Mouse (Mus musculus): ENCODE data around the gene 2810004N23Rik. TPM values are rescaled to one million over a fixed set of nuclear protein-coding genes. Genes with fewer than 3 reads are reported as not detected.

2810004N23Rik gene
- polyA plus RNA-seq, 1 experiment: 15.7 TPM

DNA sequence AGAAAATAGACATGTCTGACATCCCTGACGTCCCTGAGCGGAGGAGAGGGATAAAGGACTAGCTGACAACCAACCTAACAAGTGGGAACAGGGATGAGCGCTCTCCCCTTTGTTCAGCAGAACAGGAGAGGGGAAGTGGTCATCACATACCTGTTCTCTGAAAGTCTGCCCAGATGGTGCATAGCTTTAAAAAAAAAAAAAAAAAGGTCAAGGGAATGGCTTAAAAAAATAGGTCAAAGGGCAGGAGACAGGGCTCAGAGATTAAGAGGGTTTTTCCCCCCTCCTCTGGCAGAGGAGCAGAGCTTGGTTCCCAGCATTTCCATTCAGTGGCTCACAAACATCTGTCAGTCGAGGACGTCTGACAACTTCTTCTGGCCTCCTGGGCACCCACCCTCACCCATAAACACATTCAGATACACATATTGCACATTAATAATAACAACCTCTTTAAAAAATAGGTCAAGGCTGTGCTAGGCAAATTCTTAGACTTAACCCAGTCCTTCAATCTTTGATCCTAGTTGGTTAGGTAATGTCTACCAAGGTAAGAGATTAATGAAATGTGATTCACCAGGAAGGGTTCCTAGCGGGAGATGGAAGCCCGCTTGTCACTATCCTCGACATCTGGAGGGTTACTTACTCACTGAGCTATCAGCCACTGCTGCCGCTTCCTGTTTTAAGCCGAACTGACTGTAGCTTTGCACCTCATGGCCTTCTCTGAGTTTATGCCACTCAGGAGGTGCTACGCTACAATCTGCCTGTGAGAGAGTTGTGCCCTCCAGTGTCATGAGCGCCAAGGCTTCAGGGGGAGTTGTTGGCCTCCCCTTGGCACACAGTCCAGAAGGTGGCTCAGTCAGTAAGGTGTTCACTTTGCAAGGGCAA, 58.9 kb downstream of the 2810004N23Rik start:
- Histone ChIP-seq H3K27ac (ENCODE audit: insufficient read depth, low read length) (no peak overlapping the region), H3K4me1 (ENCODE audit: control insufficient read depth, insufficient read depth, low read length) (no peaks in the 10 kb centered on the region), H3K27me3 (ENCODE audit: control insufficient read depth, insufficient read depth, low read length) (no peaks in the 10 kb centered on the region), H3K4me3 (replicated peaks; ENCODE audit: insufficient read depth, low read depth, low read length) (no peak overlapping the region)
- DNase-seq: no peak
- TF ChIP-seq POLR2A (IDR thresholded peaks at IDR 0.05; ENCODE audit: borderline replicate concordance, insufficient read depth, low read length): no peak
- no peak for TF ChIP-seq CTCF (IDR thresholded peaks at IDR 0.05; ENCODE audit: borderline replicate concordance, insufficient read depth, low read depth, low read length)
- WGBS: 68% methylated on average over 12 of the region's 12 CpGs

DNA sequence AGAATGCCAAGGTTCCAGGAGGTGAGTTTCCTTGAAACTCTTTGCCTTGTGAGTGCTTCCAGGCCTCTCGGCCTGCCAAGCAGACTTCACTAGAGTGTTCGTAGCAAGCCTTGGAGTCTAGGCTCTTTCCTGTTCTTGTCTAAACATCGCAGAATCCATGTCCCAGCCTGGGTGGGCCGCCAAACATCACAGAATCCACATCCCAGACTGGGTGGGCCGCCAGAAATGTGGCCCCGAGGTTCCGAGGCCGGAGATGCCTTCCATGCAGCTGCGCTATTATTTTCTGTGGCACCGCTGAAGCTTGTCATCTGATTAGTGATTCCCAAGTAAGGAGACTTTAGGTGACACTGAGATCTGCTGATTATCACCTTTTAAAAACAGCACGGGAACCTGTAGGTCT, 62.4 kb downstream of the 2810004N23Rik start:
- H3K4me3 ChIP-seq (replicated peaks; ENCODE audit: insufficient read depth, low read depth, low read length): no peak overlapping the region
- H3K27me3 ChIP-seq (ENCODE audit: control insufficient read depth, insufficient read depth, low read length): no peaks in the 10 kb centered on the region
- peaks cover 3% of the 10 kb centered on the region; the same call in 1 of the 2 replicates for H3K4me1 ChIP-seq (ENCODE audit: control insufficient read depth, insufficient read depth, low read length)
- no peak for DNase-seq
- WGBS: 61% methylated on average over 11 of the region's 11 CpGs
- H3K27ac ChIP-seq (ENCODE audit: insufficient read depth, low read length): no peak overlapping the region
- TF ChIP-seq POLR2A (IDR thresholded peaks at IDR 0.05; ENCODE audit: borderline replicate concordance, insufficient read depth, low read length) (no peak), CTCF (IDR thresholded peaks at IDR 0.05; ENCODE audit: borderline replicate concordance, insufficient read depth, low read depth, low read length) (no peak)

DNA sequence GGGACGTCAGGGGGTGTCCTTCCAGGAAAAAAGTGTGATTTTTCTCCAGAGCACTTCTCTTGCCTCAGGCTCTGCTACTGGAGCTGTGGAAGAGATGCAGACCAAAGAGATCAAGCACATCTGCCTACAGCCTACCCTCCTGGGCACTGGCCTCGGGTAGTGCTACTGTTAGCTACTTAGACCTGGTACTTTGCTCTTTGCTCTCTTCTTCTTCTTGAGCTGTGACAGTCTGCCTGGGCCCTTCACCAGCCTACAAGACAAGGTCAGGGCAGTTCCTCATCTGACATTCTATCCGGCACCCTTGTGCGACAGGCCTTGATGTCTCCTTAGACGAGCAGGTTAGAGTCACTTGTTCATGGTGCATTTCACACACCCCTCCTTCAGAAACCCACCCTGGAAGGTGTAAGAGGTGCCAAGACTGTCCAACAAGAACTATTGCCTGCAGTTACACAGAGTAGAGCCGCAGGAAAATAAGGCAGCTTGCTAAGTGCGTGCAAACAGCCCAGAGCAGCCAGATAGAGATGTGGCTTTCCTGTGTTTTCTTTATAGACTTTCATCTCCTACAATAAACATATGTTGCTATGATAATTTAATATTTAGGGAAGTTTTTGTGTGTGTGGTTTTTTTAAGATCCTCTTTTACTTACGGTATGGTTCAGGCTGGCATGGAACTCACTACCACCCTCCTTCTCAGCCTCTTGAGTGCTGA, 67.0 kb downstream of the 2810004N23Rik start:
- Histone ChIP-seq H3K27ac (ENCODE audit: insufficient read depth, low read length) (no peak overlapping the region), H3K27me3 (ENCODE audit: control insufficient read depth, insufficient read depth, low read length) (no peaks in the 10 kb centered on the region), H3K4me1 (ENCODE audit: control insufficient read depth, insufficient read depth, low read length) (peaks cover 11% of the 10 kb centered on the region), H3K4me3 (replicated peaks; ENCODE audit: insufficient read depth, low read depth, low read length) (peak overlapping the region; percentile 79)
- TF ChIP-seq POLR2A (IDR thresholded peaks at IDR 0.05; ENCODE audit: borderline replicate concordance, insufficient read depth, low read length) (no peak), CTCF (IDR thresholded peaks at IDR 0.05; ENCODE audit: borderline replicate concordance, insufficient read depth, low read depth, low read length) (no peak)
- WGBS: 73% methylated on average over 8 of the region's 8 CpGs
- DNase-seq: no peak

DNA sequence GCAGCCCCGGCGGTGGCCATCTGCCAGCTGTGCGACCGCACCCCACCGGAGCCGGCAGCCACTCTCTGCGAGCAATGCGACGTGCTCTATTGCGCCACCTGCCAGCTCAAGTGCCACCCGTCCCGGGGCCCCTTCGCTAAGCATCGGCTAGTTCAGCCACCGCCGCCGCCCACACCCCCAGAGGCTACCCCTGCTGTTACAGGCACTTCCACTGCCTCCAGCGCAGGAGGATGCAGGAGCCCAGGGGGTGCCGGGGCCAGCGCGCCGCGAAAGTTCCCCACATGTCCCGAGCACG, 68.5 kb downstream of the 2810004N23Rik start:
- no peaks in the 10 kb centered on the region for H3K27me3 ChIP-seq (ENCODE audit: control insufficient read depth, insufficient read depth, low read length)
- WGBS: under 1% methylated on average over 25 of the region's 25 CpGs
- peaks cover 11% of the 10 kb centered on the region for H3K4me1 ChIP-seq (ENCODE audit: control insufficient read depth, insufficient read depth, low read length)
- peak overlapping the region; percentile 15; the same call in 1 of the 2 replicates for H3K27ac ChIP-seq (ENCODE audit: insufficient read depth, low read length)
- H3K4me3 ChIP-seq (replicated peaks; ENCODE audit: insufficient read depth, low read depth, low read length): peak overlapping the region; percentile 79
- DNase-seq: peak; percentile 87 to 94
- peak; percentile 57 for TF ChIP-seq CTCF (IDR thresholded peaks at IDR 0.05; ENCODE audit: borderline replicate concordance, insufficient read depth, low read depth, low read length)
- TF ChIP-seq POLR2A (IDR thresholded peaks at IDR 0.05; ENCODE audit: borderline replicate concordance, insufficient read depth, low read length): peak; percentile 40; the same call in 1 of the 2 replicates

DNA sequence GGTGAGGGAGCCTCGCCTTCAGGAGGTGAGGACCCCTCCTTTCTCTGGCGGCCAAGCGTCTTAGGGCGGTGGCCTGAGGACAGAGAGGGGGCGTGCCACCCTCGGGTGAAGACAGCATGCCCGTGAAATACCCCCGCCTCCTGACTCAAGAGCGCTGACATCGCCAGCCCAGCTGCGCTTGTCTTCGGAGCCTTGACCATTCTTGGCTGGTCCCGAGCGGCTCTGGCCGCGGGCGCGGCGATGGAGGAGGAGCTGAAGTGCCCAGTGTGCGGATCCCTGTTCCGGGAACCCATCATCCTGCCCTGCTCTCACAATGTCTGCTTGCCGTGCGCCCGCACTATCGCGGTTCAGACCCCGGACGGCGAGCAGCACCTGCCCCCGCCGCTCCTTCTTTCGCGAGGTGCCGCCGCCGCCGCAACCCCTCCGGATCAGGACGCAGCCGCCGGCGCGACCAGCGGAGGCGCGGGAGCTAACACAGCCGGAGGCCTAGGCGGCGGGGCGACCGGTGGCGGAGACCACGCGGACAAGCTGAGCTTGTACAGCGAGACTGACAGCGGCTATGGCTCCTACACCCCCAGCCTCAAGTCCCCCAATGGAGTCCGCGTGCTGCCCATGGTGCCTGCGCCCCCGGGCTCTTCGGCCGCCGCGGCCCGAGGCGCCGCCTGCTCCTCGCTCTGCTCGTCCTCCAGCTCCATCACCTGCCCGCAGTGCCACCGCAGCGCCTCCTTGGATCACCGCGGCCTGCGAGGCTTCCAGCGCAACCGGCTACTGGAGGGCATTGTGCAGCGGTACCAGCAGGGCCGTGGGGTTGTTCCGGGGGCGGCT, 69.0 kb downstream of the 2810004N23Rik start:
- TF ChIP-seq CTCF (IDR thresholded peaks at IDR 0.05; ENCODE audit: borderline replicate concordance, insufficient read depth, low read depth, low read length) (no peak), POLR2A (IDR thresholded peaks at IDR 0.05; ENCODE audit: borderline replicate concordance, insufficient read depth, low read length) (no peak)
- H3K27me3 ChIP-seq (ENCODE audit: control insufficient read depth, insufficient read depth, low read length): no peaks in the 10 kb centered on the region
- peak overlapping the region; percentile 79 for H3K4me3 ChIP-seq (replicated peaks; ENCODE audit: insufficient read depth, low read depth, low read length)
- peaks cover 11% of the 10 kb centered on the region for H3K4me1 ChIP-seq (ENCODE audit: control insufficient read depth, insufficient read depth, low read length)
- DNase-seq: peak in 1 of 2 experiments; percentile 62
- WGBS: under 1% methylated on average over 81 of the region's 81 CpGs
- peak overlapping the region; percentile 15 for H3K27ac ChIP-seq (ENCODE audit: insufficient read depth, low read length)

DNA sequence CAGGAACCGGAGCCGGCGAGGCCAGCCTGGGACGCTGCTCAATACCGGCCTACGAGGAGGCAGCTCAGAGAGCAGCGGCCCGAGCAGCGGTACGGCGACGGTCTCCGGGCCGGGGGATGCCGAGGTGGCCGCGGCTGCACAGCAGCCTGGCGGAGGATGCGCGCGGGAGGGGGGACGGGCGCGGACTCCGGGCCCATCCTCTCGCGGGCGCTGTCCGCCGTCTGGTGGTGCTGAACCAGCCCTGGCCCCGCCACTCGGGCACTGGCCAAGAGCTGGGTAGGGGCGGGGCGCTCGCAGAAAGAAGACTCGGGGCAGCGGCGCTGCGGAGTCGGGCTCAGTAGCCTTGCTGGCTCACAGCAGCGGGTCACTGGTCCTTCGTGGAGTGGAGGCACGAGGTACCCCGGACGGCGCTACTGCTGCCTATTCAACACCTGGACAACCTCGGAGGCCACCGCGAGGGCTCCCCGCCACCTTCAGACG, 69.7 kb downstream of the 2810004N23Rik start:
- peaks cover 11% of the 10 kb centered on the region for H3K4me1 ChIP-seq (ENCODE audit: control insufficient read depth, insufficient read depth, low read length)
- TF ChIP-seq CTCF (IDR thresholded peaks at IDR 0.05; ENCODE audit: borderline replicate concordance, insufficient read depth, low read depth, low read length): no peak
- TF ChIP-seq POLR2A (IDR thresholded peaks at IDR 0.05; ENCODE audit: borderline replicate concordance, insufficient read depth, low read length): 0 out of 2 replicates have a peak, but pooled peaks have one; percentile 43
- peak overlapping the region; percentile 15 for H3K27ac ChIP-seq (ENCODE audit: insufficient read depth, low read length)
- no peaks in the 10 kb centered on the region for H3K27me3 ChIP-seq (ENCODE audit: control insufficient read depth, insufficient read depth, low read length)
- WGBS: under 1% methylated on average over 51 of the region's 51 CpGs
- peak; percentile 83 to 85 for DNase-seq
- H3K4me3 ChIP-seq (replicated peaks; ENCODE audit: insufficient read depth, low read depth, low read length): peak overlapping the region; percentile 79

DNA sequence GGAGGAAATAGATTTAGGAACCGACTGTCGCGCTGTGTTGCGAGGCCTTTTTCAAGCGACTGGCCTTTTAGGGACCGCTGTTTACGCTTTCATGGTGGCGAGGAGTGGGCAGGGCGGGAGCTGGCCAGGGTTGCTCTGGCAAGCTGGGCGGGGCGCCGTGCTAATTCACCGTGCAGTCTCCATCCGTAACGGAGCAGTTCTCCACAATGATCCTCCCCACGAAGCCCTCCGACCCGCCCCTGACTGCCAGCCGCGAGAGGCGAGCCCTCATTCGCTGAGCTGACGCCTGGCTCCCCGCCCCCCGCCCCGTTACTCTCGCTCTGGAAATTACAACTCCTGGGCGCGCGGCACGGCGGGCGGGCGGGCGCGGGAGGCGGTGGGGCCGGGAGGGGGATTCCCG, 70.2 kb downstream of the 2810004N23Rik start, which contains the start of gene Trim67:
Gene Trim67, plus strand, starts transcription at position 385 of the 400 bp plus-strand sequence.
- Histone ChIP-seq H3K4me3 (replicated peaks; ENCODE audit: insufficient read depth, low read depth, low read length) (peak within 1 kb of the TSS; percentile 79), H3K27me3 (ENCODE audit: control insufficient read depth, insufficient read depth, low read length) (no peaks in the 10 kb centered on the region), H3K27ac (ENCODE audit: insufficient read depth, low read length) (peak within 1 kb of the TSS; percentile 23), H3K4me1 (ENCODE audit: control insufficient read depth, insufficient read depth, low read length) (peaks cover 11% of the 10 kb centered on the region)
- WGBS: 1% methylated on average over 39 of the region's 39 CpGs
- peak; percentile 87 to 92 for DNase-seq
- peak; percentile 31; the same call in 1 of the 2 replicates for TF ChIP-seq POLR2A (IDR thresholded peaks at IDR 0.05; ENCODE audit: borderline replicate concordance, insufficient read depth, low read length)
- TF ChIP-seq CTCF (IDR thresholded peaks at IDR 0.05; ENCODE audit: borderline replicate concordance, insufficient read depth, low read depth, low read length): no peak

Measured in cerebellum, adult 2 months (tissue).